Mouse (Mus musculus): ENCODE results near the gene Mpig6b.
A peak's percentile ranks its signal among the peaks of the same experiment; 100 is the strongest.
"Not testable (repeated sequence)": the region's sequence is repeated elsewhere in the genome, so short reads cannot be mapped to it uniquely, and the experiment has no call there.

Mpig6b gene

GRCm38 (mm10) chr17:35033703-35034102 lies 32.3 kb downstream of the Mpig6b start:
- DNase-seq = not testable (repeated sequence)

GRCm38 (mm10) chr17:35032323-35032870 lies 33.6 kb downstream of the Mpig6b start:
- peak; percentile 52 for DNase-seq

- no peak for DNase-seq
Measured at GRCm38 (mm10) chr17:35031880-35032279, 34.1 kb downstream of the Mpig6b start.

- no peak for DNase-seq
Measured at GRCm38 (mm10) chr17:35031272-35031671, 34.7 kb downstream of the Mpig6b start.

- peak; percentile 75 for DNase-seq
Measured at GRCm38 (mm10) chr17:35029691-35030532, 36.1 kb downstream of the Mpig6b start.

- DNase-seq = no peak
Measured at GRCm38 (mm10) chr17:35028315-35028714, 37.7 kb downstream of the Mpig6b start.

- DNase-seq = peak; percentile 97
Measured at GRCm38 (mm10) chr17:35027277-35028068, 38.5 kb downstream of the Mpig6b start, which contains the start of gene Sapcd1. Gene Sapcd1, minus strand, starts transcription at chr17:35028016.

GRCm38 (mm10) chr17:35026206-35026605 lies 39.8 kb downstream of the Mpig6b start:
- no peak for DNase-seq

- DNase-seq = no peak
Measured at GRCm38 (mm10) chr17:35024691-35025488, 41.1 kb downstream of the Mpig6b start.

- DNase-seq = no peak
Measured at GRCm38 (mm10) chr17:35024261-35024660, 41.7 kb downstream of the Mpig6b start.

GRCm38 (mm10) chr17:35023756-35024155 lies 42.2 kb downstream of the Mpig6b start:
- no peak for DNase-seq

GRCm38 (mm10) chr17:35023221-35023620 lies 42.8 kb downstream of the Mpig6b start:
- no peak for DNase-seq

- no peak for DNase-seq
Measured at GRCm38 (mm10) chr17:35022541-35023060, 43.4 kb downstream of the Mpig6b start.

- DNase-seq = no peak
Measured at GRCm38 (mm10) chr17:35021842-35022477, 44.0 kb downstream of the Mpig6b start.

GRCm38 (mm10) chr17:35021163-35021808 lies 44.7 kb downstream of the Mpig6b start:
- peak; percentile 94 for DNase-seq

- DNase-seq = no peak
Measured at GRCm38 (mm10) chr17:35020551-35020950, 45.4 kb downstream of the Mpig6b start.

- no peak for DNase-seq
Measured at GRCm38 (mm10) chr17:35019894-35020293, 46.1 kb downstream of the Mpig6b start.

- DNase-seq = no peak
Measured at GRCm38 (mm10) chr17:35018171-35018570, 47.8 kb downstream of the Mpig6b start.

GRCm38 (mm10) chr17:35017706-35018030 lies 48.3 kb downstream of the Mpig6b start:
- no peak for DNase-seq

GRCm38 (mm10) chr17:35016791-35017705 lies 48.9 kb downstream of the Mpig6b start:
- no peak for DNase-seq

Measured in retina, postnatal 1 day (tissue).